Mouse (Mus musculus) adrenal gland, postnatal 36 days (tissue): ENCODE measurements around the gene Hist1h4a. TPM values are rescaled to one million over a fixed set of nuclear protein-coding genes. Genes with fewer than 3 reads are reported as not detected.
"Not testable (repeated sequence)": the region's sequence is repeated elsewhere in the genome, so short reads cannot be mapped to it uniquely, and the experiment has no call there.

Experiments used
- DNase-seq, 2 experiments: peaks; one replicate each; pipeline ENCODE4 v3.0.0; 2021; ENCODE audit warnings: mixed read lengths in 1 of 2
- long read RNA-seq, 2 experiments: library from polyadenylated mRNA; stranded (forward); transcript quantifications; one replicate each; pipeline ENCODE4 v2.0.0; 2021; ENCODE audit warnings: borderline sequencing depth in 2 of 2
- total RNA-seq, 2 experiments: library from RNA; stranded (reverse); gene quantifications; 2 replicates each; pipeline ENCODE4 v1.2.3; 2021

Gene Hist1h4a
- total RNA-seq: 10 to 100 TPM; 59.8 to 61.2 TPM
- long read RNA-seq, experiment 1: 0 reads
- long read RNA-seq, experiment 2: 0 reads

GRCm38 (mm10) chr13:23760972-23761864 is at the start of gene Hist1h4a:
TSS of gene Hist1h4a (minus strand) at chr13:23761230.
- peak; percentile 98 for DNase-seq

DNA sequence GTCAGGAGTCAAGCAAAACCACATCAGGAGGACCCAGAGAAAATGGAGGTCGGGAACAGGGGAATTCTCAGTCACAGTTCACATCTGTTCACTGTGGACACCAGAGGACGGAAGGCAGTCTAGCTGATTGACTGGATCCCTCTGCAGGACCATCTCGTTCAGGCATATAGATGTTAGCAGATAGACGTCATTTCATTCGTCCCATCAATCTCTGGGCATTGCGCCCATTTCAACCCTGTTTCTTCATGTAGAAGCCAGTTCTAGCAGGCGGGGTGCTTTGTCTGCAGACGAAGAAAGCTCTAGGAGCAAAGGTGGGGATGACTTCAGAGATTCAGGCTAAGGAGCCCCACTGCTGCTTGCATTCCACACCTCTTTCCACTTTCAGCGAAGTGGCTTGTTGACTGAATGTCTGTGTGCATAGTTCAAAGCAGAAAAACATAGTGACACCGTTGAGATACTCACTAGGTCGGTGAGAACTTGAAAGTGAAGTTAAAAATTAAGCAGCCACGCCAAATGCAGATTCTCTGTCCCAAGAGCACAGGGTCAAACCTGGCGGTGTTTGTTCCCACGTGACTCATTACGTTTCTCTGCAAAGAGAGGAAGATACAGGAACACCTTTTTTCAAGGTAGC is 45.5 kb upstream of the Hist1h4a start, which contains the start of gene Slc17a2:
TSS of gene Slc17a2 (plus strand) at position 572 of the 631 bp plus-strand sequence.
- no peak for DNase-seq

DNA sequence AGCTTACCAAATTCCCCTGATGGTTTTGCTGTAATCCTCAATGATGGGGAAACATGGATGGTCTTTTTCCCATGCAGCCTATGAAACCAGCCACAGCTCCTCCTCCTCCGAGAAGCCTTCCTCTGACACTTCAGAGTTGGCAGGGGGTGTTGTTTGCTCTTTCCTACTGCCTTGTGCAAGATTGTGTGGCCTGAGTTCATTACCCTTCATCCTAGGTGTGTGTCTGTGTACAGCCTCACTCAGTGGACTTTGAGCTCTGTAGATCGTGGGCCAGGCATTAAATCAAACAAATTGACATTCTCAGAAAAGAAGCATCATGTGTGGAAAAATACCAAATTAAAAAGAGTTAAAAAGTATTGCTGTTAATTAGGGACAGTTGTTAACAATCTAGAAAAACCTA is 43.5 kb upstream of the Hist1h4a start:
- no peak for DNase-seq

DNA sequence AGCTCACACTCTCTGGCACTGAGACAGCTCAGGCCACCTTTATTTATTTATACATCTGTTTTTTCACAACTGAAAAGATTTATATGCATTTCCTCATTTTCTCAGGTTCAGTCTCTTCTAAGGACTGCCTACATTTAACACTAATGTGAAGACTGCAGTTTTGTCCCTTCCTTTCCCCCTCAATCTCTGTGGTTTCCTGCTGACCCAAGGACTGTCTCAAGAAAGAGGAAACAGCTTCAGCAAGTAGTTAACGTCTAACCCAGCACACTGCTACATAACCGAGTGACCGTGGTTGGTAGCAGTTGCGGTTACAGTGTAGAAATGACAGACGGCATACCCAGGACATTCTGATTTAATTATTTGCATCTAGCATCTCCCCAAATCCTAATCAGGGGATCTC is 38.4 kb upstream of the Hist1h4a start:
- DNase-seq: no peak

DNA sequence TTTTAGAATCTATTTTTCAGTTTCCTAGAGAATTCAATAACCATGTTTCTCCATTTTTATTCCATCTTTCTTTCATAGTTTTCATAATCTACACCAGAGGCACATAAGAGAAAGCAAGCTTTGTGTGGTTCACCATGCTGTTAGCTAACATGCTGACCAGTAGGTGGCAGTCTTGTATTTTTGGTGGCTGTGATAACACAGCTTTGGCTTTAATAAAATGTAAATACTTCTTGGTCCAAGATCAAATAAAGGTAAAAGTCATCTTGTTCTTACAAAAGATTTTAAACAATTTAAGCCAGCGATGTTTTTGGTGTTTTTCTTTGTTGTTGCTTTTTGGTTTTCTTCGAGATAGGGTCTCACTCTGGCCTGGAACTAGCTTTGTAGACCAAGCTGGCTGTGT is 31.5 kb upstream of the Hist1h4a start:
- DNase-seq: peak; percentile 39 to 66

DNA sequence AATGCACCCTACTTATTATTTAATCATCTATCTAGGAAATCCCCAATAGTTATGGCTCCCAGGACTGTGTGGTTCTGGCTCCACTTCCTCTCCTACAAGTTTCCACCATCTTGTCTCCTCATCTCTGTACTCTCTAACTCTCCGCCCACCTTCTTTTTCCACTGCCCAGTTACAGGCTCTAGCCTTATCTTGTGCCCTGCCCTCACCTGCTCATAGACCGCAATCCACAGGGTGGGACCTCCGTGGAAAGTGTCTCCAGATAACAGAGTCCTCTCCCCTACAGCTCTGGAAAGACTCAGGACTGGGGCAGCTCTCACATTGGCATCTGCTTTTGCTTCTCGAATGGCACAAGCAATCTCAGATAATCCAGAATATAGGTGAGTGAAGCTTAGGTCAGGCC is 18.0 kb upstream of the Hist1h4a start:
- DNase-seq: no peak

DNA sequence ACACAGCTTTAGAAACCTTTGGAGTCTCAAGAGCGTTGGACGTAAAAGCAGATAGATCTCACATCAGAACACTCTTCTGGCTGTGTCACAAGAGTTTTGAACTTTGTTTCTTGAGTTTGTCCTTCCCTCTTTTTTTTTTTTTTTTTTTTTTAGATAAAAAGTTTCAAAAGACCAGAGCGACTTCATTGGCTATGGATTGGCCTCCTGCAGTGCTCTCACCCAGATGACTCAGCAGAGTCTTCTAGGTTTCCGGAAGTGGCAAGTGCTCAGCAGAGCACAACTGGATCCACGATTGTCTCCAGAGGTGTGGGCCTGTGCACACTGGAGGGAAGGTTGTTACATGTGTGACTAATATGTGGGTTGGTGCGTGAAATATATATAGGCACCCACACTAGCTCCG is 17.3 kb upstream of the Hist1h4a start:
- DNase-seq: no peak

DNA sequence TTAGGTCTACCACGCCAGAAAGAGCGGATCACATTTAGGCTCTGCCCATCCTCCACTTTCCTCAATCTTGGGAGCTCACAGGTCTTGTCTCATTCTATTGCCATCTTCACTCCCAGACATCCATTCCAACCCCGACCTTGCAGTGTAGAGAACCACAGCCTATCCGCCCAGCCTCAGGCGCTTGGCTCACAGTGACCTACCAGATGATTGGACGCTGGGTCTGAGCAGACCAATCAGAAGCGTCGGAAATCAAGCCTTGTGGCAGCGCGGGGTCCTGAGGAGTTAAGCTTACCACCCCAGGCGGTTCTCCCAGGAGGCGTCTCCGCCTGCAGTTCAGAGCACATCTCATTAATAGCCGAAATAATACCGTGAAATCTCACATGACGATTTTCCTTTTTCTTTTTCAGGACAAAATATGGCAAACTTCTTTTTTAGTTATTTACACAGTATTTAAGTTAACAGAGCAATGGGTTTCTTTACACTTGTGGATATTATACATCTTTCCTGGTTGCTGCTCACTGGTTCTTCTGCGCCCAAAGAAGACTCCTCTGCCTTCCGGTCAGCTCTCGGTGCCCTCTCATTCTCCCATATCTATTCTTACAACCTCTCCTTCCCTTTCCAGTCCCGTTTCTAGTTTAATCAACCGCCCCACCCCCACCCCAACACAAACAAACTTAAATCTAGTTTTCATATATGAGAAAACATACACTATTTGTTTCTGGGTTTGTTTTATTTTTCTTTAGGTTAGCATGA is 11.7 kb upstream of the Hist1h4a start:
- DNase-seq: peak; percentile 57 to 58

- DNase-seq: not testable (repeated sequence)
Observed at GRCm38 (mm10) chr13:23769613-23770012, 8.6 kb upstream of the Hist1h4a start, which contains the start of gene Trim38. TSS of gene Trim38 (plus strand) at chr13:23769913.

DNA sequence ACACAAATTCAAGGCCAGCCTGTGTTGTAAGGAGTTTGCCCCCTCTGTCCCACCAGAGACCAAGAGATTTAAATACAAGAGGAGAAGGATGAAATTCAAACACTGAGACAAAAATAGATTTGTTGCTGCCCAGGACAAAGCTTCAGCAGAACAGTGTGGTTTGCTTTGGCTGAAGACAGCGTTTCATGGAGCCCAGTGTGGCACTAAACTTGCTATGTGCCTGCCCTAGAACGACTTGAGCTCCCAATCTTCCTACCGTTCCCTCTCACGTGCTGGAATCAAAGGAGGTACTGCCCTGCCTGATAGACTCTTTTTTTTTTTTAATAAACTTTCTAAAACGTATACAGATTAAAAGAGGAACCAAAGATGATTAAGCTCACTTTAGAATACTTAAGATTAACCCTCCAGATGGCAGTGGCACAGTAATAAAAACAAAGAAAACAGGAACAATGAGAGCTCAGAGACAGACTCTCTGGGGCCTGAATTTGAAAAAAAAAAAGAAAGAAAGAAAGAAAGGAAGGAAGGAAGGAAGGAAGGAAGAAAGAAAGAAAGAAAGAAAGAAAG is 7.9 kb upstream of the Hist1h4a start:
- DNase-seq: no peak

- DNase-seq: peak in 1 of 2 experiments; percentile 17
Observed at GRCm38 (mm10) chr13:23766772-23767171, 5.7 kb upstream of the Hist1h4a start.

GRCm38 (mm10) chr13:23765172-23765513 is 4.1 kb upstream of the Hist1h4a start:
- DNase-seq: no peak

- no peak for DNase-seq
Observed at GRCm38 (mm10) chr13:23764324-23765171, 3.5 kb upstream of the Hist1h4a start.

GRCm38 (mm10) chr13:23763586-23764323 is 2.7 kb upstream of the Hist1h4a start, which contains the start of gene Hist1h1a:
TSS of gene Hist1h1a (plus strand) at chr13:23763666.
- peak; percentile 83 to 90 for DNase-seq

- no peak for DNase-seq
Observed at GRCm38 (mm10) chr13:23763242-23763585, 2.2 kb upstream of the Hist1h4a start.

DNA sequence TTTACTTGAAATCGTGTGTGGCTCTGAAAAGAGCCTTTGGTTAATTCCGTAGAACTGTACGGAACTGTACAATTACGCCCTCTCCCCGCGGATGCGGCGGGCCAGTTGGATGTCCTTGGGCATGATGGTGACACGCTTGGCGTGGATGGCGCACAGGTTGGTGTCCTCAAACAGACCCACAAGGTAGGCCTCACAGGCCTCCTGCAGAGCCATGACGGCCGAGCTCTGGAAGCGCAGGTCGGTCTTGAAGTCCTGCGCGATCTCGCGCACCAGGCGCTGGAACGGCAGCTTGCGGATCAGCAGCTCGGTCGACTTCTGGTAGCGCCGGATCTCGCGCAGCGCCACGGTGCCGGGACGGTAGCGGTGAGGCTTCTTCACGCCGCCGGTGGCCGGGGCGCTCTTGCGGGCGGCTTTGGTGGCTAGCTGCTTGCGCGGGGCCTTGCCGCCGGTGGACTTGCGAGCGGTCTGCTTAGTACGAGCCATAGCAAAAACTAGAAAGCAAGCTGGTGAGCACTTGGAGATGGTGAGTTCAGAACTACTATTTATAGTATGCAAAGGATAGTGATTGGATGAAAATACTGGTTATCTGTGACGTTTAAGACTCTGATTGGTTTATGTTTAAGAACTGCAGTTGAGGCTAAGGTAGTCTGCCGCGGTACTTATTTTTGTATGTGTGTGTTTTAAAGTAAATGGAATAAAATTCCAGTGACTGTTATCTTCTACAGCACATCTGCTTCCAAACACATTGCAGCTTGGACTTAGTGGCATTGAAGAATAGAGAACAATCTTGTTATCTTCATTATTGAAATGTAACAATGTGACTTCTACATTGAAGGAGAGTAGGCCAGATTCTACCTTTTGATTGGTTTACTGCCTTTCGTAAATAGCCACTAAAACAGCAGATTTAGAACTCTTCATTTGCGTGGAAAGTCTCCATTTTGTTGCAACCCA is 1.1 kb upstream of the Hist1h4a start, which contains the start of gene Hist1h3a:
TSS of gene Hist1h3a (minus strand) at position 516 of the 951 bp plus-strand sequence.
- peak; percentile 56 to 67 for DNase-seq

DNA sequence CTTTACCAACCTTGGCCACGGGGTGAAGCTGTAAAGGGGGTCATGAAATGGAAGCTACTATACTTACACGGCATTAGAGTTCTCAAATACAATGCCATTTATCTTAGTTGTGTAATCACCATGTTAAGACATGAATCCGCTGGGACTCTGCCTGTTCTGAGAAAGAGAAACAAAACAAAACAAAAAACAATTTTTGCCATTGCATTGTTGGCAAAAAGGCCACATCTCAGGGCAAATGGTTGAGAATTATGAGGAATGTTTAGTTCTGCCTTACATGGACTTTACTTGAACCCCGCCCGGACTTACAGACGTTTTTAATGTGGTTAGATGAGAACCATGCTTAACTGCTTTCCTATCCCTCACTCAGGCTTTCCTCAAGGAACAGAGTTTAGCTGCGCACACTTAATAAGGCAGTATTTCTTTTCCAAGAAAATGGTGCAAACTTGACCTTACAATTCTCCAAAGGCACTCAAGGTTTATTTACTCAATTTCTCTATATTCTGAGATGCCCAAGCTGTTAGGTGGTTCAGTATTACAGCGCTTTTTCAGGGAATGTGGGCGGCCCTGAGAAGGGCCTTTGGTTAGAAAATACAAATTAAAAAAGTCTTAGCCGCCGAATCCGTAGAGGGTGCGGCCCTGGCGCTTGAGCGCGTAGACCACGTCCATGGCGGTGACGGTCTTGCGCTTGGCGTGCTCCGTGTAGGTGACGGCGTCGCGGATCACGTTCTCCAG is 624 bp downstream of the Hist1h4a start:
- no peak for DNase-seq

DNA sequence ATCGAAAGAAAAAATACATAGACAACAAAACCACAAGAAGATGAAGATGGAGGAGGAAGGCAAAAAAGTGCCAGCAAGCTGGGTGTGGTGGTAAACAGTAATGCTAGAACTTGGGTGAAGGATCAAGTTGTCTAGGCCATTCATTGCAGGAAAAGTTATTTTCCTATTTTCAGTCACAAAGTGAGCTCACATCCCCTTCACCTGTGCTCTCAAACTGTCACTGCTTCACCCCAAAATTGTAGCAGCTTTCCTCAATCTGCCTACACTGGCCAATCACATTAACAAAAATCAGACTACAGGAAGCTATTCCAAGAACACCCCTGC is 1.2 kb downstream of the Hist1h4a start:
- no peak for DNase-seq
